Mouse (Mus musculus): ENCODE data around the gene S100a4. TPM values are rescaled to one million over a fixed set of nuclear protein-coding genes. Genes with fewer than 3 reads are reported as not detected.

Gene S100a4
- 100 to 1,000 TPM; 106 to 233 TPM for polyA plus RNA-seq (2017; shearing (Covaris generic))

DNA sequence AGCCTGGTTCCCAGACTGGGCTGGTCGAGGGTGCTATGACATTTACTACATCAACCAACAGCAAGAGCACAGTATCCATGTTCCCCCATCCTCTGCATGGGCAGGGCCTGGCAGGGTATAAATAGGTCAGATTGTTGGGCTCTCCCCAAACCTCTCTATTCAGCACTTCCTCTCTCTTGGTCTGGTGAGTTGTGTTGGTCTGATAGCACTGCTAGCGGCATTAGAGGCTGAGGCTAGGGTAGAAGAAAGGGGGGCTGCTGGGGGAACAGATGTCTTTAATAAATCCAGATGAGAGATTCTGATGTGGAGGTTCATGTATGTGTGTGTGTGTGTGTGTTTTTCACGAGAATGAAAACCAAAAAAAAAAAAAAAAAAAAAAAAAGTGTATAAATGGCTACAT, at the start of gene S100a4:
Gene S100a4 (plus strand): TSS at position 149 of the 400 bp plus-strand sequence.

DNA sequence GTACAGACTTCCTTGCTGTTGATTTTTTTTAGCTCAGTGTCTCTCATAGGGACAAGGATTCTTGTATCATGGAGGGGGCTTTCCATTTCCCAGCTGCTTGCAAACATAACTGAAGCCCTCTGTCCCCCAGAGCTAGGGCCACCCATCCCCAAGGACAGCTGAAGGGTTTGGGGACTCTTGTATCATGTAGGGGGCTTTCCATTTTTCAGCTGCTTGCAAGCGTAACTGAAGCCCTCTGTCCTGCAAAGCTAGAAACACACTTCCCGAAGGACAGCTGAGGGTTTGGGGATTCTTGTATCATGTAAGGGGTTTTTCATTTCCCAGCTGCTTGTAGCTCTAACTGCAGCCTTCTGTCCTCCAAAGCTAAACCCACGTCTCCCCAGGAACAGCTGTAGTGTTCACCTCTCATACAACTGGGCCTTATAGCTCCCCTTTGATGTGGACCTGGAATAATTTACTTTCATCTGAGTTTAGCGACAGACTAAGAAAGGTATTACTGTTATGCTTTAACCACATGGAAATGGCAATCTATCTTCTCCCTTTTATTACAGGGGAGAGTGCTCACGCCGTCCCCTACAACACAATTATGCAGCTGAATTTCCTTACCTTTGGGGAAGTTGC, 43.5 kb upstream of the S100a4 start, which contains the start of gene S100a3:
Gene S100a3 (plus strand): TSS at position 571 of the 621 bp plus-strand sequence.

DNA sequence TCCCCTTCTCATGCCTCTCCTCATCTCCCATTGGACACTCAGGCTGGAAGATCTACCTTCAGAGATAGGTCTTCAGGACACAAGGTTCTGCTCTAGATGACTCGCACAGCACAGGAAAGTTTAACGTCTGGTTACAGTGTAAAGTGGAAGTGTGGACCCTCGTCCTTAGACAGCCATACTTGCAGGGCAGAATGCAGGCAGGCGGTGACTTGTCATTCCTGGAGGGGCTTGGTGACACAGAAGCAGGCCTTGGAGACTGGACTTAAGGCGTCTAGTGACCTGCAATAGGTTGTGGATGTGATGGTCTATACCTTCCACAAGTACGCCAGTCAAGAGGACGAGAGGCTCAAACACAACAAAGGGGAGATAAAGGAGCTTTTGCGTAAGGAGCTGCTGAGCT, 13.6 kb upstream of the S100a4 start, which contains the start of gene S100a2:
Gene S100a2 (plus strand): TSS at position 301 of the 400 bp plus-strand sequence.

DNA sequence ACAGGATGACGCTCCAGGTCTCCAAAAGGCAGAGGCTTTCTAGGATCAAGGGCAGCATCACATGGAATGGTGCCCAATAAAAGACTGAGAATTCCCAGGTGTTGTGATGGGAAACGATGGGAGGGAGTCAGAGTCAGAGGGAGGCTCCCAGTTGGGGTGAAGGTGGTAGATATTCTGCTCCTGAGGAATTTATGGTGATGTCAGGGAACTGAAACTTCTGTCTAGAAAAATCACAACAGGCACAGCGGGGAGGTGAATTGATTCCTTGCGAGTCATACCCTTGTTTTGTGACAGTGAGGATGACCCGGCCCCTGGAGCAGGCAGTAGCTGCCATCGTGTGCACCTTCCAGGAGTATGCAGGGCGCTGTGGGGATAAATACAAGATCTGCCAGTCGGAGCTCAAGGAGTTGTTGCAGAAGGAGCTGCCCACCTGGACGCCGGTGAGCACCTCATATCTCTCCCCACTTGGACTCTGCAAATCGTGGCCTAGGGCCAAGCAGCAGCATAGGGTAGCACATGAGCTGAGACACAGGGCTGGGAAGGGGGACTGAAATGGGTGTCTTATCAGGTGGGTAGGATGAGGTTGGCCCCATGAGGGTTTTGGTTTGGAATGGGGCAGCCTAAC, 2.0 kb upstream of the S100a4 start, which contains the start of gene Gm42674:
Gene Gm42674 (plus strand): TSS at position 419 of the 625 bp plus-strand sequence.

DNA sequence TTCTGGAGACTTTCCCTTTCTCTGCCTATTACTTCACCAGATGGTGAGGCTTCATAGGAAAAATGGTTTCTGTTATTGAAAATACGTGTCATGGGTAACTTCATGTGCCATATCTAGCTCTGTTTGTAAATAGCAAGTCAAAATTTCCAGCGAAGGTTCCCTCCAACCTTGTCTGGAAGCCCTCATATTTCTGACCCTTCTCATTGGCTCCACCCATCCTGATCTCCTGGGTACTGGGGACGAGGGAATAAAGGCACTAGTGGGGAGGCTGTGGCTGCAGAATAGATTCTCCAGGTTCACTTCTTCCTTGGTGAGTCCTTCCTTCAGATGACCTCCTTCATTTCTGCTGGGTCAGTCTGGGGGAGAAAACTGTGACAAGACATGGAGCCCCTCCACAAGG, 4.7 kb downstream of the S100a4 start, which contains the start of gene S100a5:
Gene S100a5 (plus strand): TSS at position 301 of the 400 bp plus-strand sequence.

DNA sequence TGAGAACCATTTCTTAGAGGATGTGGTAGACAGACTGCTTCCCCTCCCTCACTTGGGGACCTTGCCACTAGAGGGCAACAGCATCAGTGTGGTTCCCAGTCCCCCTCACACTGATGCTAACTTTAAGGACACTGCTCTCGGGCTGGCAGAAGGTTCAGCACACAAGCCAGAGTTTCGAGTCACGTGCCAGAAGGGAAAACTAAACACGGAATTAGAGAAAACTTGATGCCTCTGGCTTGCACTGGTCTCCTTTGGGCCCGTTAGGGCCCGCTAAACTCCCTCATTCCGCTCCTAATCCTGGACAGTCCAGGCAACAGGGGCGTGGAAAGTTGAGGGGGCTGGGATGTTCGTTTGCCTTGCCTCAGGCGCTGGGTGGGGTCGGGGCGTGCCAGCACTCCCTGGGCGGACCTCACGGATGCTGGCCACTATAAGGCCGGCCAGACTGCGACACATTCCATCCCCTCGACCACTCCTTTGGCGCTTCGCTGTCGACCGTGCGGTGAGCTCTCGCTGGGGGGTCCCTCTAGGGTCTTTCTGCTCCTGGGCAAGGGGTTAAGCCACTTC, 9.2 kb downstream of the S100a4 start, which contains the start of gene S100a6:
Gene S100a6 (plus strand): TSS at position 155 of the 564 bp plus-strand sequence.

DNA sequence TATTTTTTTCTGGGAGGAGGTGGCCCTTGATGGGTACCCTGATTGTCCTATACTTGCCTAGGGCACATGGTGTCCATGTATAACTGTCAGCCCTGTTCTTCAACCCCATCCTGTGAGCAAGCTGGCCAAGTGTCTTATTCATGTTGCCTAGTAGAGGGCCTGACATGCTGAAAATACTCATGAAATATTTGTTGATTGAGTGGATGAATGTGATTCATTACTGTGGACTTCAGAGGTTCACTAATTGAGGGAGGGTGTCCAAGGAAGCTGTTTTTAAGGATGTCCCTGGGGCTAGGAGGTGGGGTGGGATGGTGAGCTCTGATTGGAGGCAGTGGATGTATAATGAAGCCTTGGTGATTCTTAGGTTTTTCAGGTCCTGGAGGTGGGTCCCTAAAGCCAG, 50.1 kb downstream of the S100a4 start, which contains the start of gene S100a7a:
Gene S100a7a (plus strand): TSS at position 301 of the 400 bp plus-strand sequence.

Other genes with a start within 250 kb of the S100a4 start
- under 1 TPM; 0.08 to 0.33 TPM for gene Slc27a3, start 213.8 kb upstream of the S100a4 start, polyA plus RNA-seq (2017; shearing (Covaris generic))
- 10 to 100 TPM; 32.8 to 39.6 TPM for gene Ints3, start 170.1 kb upstream of the S100a4 start, polyA plus RNA-seq (2017; shearing (Covaris generic))
- gene Npr1, start 137.9 kb upstream of the S100a4 start, polyA plus RNA-seq (2017; shearing (Covaris generic)) = not detected
- gene Ilf2, start 127.6 kb upstream of the S100a4 start, polyA plus RNA-seq (2017; shearing (Covaris generic)) = 100 to 1,000 TPM in 1 of 2 experiments, 10 to 100 TPM in 1; 93.1 to 102 TPM
- 10 to 100 TPM; 97.5 to 99.8 TPM for gene Snapin, start 112.7 kb upstream of the S100a4 start, polyA plus RNA-seq (2017; shearing (Covaris generic))
- gene Chtop, start 94.3 kb upstream of the S100a4 start, polyA plus RNA-seq (2017; shearing (Covaris generic)) = 100 to 1,000 TPM; 161 to 182 TPM
- gene S100a1, start 89.4 kb upstream of the S100a4 start, polyA plus RNA-seq (2017; shearing (Covaris generic)) = 1 to 10 TPM; 1.7 to 4.3 TPM
- 100 to 1,000 TPM; 158 to 169 TPM for gene S100a13, start 89.3 kb upstream of the S100a4 start, polyA plus RNA-seq (2017; shearing (Covaris generic))
- under 1 TPM in 1 of 2 experiments, not detected in 1; 0.40 TPM for gene S100a14, start 76.9 kb upstream of the S100a4 start, polyA plus RNA-seq (2017; shearing (Covaris generic))
- 1 to 10 TPM in 1 of 2 experiments, under 1 TPM in 1; 0.67 to 1.1 TPM for gene S100a16, start 66.5 kb upstream of the S100a4 start, polyA plus RNA-seq (2017; shearing (Covaris generic))
- 1 to 10 TPM in 1 of 2 experiments, under 1 TPM in 1; 0.83 to 2.9 TPM for gene S100a3, start 43.2 kb upstream of the S100a4 start, polyA plus RNA-seq (2017; shearing (Covaris generic))
- gene S100a2, start 13.5 kb upstream of the S100a4 start, polyA plus RNA-seq (2017; shearing (Covaris generic)) = not detected
- not detected for gene Gm42674, start 1.9 kb upstream of the S100a4 start, polyA plus RNA-seq (2017; shearing (Covaris generic))
- gene S100a5, start 4.8 kb downstream of the S100a4 start, polyA plus RNA-seq (2017; shearing (Covaris generic)) = under 1 TPM in 1 of 2 experiments, not detected in 1; 0.40 TPM
- 100 to 1,000 TPM; 312 to 419 TPM for gene S100a6, start 9.1 kb downstream of the S100a4 start, polyA plus RNA-seq (2017; shearing (Covaris generic))
- 1 to 10 TPM in 1 of 2 experiments, under 1 TPM in 1; 0.57 to 2.1 TPM for gene S100a7a, start 50.2 kb downstream of the S100a4 start, polyA plus RNA-seq (2017; shearing (Covaris generic))
- not detected for gene S100a8, start 65.2 kb downstream of the S100a4 start, polyA plus RNA-seq (2017; shearing (Covaris generic))
- gene S100a9, start 92.0 kb downstream of the S100a4 start, polyA plus RNA-seq (2017; shearing (Covaris generic)) = not detected
- gene Pglyrp4, start 123.1 kb downstream of the S100a4 start, polyA plus RNA-seq (2017; shearing (Covaris generic)) = not detected
- gene Gm5849, start 174.1 kb downstream of the S100a4 start, polyA plus RNA-seq (2017; shearing (Covaris generic)) = not detected